Mouse (Mus musculus): Measurements from ENCODE around the gene Apba3.

The Apba3 gene

GRCm38 (mm10) chr10:81306837-81307682 lies 40.3 kb downstream of the Apba3 start:
- no peak for DNase-seq (ENCODE audit: low read depth)

GRCm38 (mm10) chr10:81309571-81309970 lies 42.8 kb downstream of the Apba3 start:
- no peak for DNase-seq (ENCODE audit: low read depth)

GRCm38 (mm10) chr10:81313581-81313980 lies 46.8 kb downstream of the Apba3 start:
- DNase-seq (ENCODE audit: low read depth): no peak

DNA sequence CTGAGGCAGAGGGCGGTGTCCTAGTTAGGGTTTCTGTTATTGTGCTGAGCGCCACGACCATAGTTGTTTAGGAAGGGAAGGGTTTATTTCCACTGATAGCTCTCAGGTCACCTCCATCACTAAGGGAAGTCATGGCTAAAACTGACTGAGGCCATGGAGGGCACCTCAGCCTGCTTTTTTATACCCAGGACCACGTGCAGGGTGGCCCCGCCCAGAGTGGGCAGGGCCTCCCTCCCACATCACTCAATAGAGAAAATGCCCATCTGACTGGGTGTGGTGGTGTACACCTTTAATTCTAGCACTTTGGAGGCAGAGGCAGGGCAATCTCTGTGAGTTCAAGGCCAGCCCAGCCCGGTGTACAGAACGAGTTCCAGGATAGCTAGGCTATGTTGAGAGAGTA lies 47.4 kb downstream of the Apba3 start:
- no peak for DNase-seq (ENCODE audit: low read depth)

GRCm38 (mm10) chr10:81315587-81315986 lies 48.8 kb downstream of the Apba3 start:
- no peak for DNase-seq (ENCODE audit: low read depth)

DNA sequence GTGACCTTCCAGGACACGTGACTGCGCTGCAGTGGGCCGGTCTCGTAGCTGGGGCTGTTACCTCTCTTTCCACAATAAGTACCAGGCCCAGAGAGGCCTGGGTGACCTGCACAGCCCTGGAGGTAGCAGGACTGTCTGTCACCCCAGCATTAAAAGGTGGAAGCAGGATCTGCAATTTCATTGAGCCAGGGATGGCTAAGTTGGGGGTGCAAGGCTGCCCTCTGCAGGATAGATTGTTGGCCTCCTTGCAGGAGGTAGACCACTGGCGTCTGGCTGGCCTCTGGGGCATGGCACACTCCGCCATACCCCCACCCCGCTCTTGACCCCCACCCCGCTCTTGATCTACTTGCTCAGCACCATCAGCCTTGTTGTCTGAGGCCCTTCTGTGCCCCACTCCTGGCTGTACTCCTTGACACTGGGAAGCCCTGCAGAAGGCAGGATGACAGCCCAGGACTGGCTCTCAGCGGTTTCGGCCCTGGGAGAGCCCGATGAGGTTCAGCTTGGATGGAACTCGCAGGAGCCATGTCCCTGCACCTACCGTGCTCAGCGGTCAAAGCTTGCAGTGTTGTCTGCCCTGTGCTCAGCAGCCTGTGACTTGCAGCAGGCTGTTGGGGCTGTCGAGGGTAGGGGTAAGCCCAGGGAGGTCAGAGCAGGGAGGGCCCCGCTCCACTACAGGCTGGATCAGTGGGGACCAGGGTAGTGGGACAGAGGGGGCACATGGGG lies 49.7 kb downstream of the Apba3 start:
- DNase-seq (ENCODE audit: low read depth): peak; percentile 52

- DNase-seq (ENCODE audit: low read depth): no peak
Measured at GRCm38 (mm10) chr10:81317273-81317672, 50.5 kb downstream of the Apba3 start.

- DNase-seq (ENCODE audit: low read depth): peak; percentile 68
Measured at GRCm38 (mm10) chr10:81318589-81319329, 52.0 kb downstream of the Apba3 start.

DNA sequence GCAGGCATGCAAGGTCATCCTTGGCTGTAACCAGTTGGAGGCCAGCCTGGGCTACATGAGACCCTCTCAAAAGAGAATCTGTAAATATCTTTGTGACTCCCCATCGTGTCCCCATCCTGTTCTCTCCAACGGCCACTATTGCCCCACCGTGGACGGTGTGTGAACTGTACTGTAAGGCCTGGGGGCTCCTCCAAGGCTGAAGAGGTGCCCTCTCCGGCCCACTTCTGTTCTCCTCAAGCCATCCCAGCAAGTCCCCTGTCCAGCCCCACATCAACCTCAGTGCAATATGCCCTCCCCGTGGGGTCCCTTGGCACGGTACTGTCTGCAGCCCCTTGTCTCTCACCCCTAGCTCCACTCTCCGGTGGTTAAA lies 52.6 kb downstream of the Apba3 start:
- DNase-seq (ENCODE audit: low read depth): peak; percentile 60

- DNase-seq (ENCODE audit: low read depth): peak; percentile 100
Measured at GRCm38 (mm10) chr10:81319741-81320549, 53.2 kb downstream of the Apba3 start.

DNA sequence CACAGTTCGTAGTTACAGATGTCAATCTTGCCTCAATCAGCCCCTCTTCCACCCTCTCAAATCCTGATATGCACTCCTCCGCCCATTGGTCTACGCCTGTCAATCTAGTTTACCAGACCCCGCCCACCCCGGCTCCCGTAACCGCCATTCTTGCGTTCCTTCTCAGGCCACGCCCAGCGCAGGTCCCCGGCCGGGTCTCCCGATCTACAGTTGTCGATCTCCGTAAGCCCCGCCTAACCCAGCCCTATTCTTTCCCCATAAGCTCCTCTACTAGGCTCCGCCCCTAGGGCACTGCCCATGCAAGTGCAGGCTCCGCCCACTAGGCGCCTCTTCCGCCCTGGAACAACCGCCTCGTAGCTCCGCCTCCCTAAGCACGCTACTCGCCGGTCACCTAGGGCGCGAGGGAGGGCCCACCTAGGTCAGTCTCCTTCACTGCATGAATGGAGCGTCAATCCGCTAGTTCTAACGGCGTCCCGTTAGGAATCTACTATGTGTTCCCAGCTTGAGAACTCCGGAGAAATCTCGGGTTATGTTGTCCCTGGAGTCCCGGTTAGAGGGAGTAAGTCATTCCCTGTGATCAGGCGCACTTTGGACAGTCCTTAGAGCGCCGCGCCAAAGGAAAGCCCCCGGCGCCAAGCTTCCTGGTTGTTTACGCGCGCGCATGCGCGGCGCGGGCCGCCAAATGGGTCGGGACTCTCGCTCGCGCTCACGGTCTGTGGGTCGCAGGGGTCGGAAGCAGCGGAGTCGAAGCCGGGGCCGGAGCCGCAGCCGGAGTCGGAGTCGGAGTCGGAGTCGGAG lies 54.0 kb downstream of the Apba3 start, which contains the start of gene Cactin:
Cactin (plus strand) TSS at position 554 of the 798 bp plus-strand sequence.
- DNase-seq (ENCODE audit: low read depth): peak; percentile 100

DNA sequence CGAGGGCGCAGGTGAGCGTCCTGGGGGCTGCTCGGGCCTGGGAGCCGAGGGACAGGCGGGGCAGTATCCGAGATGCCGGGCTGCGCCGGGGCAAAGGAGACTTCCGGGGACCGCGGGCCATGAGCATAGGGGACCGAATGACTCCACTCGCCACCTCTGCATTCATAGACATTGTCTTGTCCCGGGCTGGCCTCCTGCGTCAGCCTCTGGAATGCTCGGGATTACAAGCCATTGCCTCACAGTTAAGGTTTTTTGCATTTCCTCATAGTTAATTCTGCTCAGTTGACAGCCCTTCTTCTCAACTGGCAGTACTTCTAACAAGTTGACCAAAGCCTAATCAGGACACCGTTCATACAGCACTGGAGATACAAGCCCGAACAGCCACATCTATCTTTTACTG lies 54.7 kb downstream of the Apba3 start:
- DNase-seq (ENCODE audit: low read depth): peak; percentile 50

DNA sequence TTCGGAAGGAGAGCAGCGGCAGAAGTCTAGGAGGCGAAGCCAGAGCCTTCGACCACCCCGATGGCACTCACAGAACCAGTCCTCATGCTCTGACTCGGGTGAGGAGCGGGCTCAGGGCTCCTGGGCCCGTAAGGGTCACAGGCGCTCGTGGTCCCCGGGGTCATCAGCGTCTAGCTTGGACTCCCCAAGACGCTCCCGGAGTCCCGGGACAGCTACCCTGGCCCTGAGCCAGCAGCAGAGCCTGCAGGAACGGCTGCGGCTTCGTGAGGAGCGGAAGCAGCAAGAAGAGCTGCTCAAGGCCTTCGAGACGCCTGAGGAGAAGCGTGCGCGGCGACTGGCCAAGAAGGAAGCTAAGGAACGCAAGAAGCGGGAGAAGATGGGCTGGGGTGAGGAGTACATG lies 55.7 kb downstream of the Apba3 start:
- DNase-seq (ENCODE audit: low read depth): no peak
